Mouse (Mus musculus): ENCODE data around the gene Trim41.
A peak's percentile ranks its signal among the peaks of the same experiment; 100 is the strongest.

DNA sequence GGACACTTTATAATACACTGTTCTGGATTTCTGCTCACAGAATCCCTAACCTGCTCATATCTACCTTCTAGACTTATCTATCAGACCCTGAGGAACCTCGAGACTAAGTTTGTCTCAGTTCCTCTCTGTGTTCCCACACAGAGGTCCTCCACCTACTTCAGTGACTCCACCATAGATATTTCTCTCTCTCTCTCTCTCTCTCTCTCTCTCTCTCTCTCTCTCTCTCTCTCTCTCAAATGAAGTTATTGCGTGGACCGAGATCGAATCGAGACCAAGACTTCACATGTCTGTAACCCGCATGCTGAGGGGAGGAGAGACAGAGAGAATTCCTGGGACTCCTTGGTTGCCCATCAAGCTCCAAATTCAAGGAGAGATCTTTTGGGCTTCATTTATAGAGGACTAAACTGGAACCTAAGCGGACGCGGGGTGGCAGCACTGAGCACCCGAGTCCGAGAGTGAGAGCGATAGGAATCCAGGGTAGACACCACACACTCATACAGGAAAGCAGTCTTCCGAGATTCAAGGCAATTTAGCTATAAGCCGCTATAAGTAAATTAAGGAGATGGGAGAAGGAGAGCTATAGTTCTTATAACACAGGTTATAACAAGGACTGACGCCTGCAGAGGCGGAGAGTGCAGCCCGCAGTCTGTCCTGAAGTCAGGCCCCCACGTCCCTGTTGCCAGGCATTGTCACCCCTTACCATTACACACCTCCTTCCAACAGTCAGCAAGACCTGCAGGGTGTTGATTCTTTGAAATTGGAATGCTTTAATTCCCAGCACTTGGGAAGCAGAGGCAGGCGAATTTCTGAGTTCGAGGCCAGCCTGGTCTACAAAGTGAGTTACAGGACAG lies 27.0 kb downstream of the Trim41 start:
- TF ChIP-seq ZC3H11A (IDR thresholded peaks at IDR 0.05; ENCODE audit: borderline replicate concordance, low read depth, low read length) (0 out of 2 replicates have a peak, but pooled peaks have one; percentile 2), CHD2 (IDR thresholded peaks at IDR 0.05; ENCODE audit: low read depth, low read length) (no peak), HCFC1 (IDR thresholded peaks at IDR 0.05; ENCODE audit: borderline replicate concordance, insufficient read depth, low read length) (no peak), ZNF384 (IDR thresholded peaks at IDR 0.05; ENCODE audit: low read depth, low read length) (no peak), MAFK (IDR thresholded peaks at IDR 0.05; ENCODE audit: insufficient read depth, low read depth, low read length) (no peak)

All from ES-E14 (cell line).